Mouse (Mus musculus) embryo, embryonic 10 days (tissue): ENCODE measurements around the gene Smg9.

ENCODE experiments used
- DNase-seq: peaks from one replicate; pipeline ENCODE4 v3.0.0-alpha.2; 2015; ENCODE audit warnings: low spot score

The Smg9 gene

DNA sequence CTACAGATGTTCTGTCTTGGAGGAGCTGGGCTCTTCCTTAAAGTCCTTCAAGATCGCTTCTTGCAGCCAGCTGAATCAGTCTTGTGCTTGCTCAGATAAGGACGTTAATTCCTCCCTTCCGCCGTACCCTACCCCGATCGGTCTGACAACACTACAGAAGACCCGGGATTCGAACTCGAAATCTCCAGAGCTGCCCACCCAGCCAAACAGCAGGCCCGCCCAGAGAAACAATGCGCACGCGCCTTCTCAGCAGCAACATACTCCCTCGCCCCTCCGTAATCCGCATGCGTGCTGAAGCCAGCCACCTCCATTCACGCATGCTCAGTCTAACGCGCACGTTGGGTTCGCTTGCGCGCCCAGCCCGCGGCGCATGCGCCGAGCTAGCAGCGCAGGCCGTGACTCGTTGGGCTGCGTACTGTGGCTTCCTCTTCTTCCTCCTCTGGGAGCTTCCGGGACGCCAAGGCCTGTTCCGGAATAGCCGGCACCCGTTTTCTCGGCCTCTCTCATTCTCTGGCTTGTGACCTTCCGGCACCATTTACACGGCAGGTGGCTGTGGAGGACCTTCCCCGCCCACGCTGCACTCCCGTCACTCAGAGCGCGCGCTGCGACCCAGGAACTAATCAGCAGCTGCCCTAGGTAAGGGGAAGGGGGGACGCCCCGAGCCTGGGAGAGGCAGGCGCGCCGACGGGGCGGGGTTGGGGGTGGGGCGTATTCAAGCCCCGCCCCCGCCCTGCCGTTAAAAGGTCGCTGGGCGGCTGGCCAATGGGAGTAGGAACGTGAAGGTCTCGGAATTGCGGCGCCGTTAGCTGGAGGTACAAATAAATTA is at the start of gene Smg9:
TSS of gene Smg9 (plus strand) at position 364 of the 826 bp plus-strand sequence.
- DNase-seq, result peak; percentile 100

- no peak for DNase-seq
Observed at GRCm38 (mm10) chr7:24355646-24356045, 43.8 kb upstream of the Smg9 start.

DNA sequence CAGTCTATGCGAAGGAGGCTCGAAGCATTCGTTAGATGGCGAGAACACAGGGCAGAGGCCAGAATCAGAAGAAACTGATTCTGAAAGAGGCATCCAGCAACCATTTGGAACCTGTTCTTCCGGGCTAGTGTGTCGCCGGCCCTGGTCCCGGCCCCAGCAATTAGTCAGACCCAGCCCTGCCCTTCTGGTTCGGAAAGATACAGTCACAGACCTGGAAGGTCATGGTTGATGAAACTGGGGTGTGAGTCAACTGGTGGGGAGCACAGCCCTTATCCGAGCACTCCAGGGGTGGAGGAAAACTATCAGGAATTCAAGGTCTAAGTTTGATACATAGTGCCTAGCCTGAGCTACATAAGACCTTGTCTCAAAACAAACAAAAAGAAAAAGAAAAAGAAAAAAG is 43.3 kb upstream of the Smg9 start:
- no peak for DNase-seq

GRCm38 (mm10) chr7:24357899-24358298 is 41.5 kb upstream of the Smg9 start:
- DNase-seq, result no peak

DNA sequence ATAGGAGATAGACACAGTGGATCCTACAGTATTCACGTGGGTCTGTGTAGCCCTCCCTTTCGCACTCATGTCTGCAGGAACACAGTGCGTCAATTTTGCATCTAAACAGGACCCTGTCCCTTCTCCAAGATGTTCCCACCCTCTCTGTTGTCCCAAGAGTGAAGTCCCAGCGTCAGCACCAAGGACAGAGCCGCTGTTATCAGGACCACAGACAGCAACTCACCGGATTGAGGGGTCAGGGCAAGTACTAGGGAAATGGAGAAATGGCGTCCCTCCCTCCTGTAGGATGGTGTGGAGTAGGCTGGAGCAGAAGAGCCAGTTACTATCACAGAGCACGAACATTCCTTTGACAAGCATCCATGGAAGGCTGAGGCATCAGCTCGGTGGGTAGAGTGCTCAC is 40.1 kb upstream of the Smg9 start:
- DNase-seq, result peak; percentile 70

GRCm38 (mm10) chr7:24361001-24361400 is 38.4 kb upstream of the Smg9 start:
- DNase-seq, result no peak

DNA sequence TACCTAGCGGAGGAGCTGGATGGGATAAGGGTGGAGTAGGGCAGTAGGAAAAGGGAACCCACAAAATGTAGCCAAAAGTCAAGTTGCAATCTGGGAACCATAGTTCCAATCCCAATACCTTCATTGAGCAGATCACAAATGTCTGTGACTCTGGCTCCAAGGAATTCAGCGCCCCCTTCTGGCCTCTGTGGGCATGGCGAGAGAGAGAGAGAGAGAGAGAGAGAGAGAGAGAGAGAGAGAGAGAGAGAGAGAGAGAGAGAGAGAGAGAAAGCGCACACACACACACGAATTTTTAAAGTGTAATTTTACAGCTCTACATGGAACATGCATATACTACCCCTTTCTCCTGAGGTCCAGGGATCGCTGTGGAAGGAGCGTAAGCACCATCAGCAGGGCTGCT is 36.2 kb upstream of the Smg9 start:
- DNase-seq, result peak; percentile 32

- peak; percentile 82 for DNase-seq
Observed at GRCm38 (mm10) chr7:24364827-24365226, 34.6 kb upstream of the Smg9 start.

DNA sequence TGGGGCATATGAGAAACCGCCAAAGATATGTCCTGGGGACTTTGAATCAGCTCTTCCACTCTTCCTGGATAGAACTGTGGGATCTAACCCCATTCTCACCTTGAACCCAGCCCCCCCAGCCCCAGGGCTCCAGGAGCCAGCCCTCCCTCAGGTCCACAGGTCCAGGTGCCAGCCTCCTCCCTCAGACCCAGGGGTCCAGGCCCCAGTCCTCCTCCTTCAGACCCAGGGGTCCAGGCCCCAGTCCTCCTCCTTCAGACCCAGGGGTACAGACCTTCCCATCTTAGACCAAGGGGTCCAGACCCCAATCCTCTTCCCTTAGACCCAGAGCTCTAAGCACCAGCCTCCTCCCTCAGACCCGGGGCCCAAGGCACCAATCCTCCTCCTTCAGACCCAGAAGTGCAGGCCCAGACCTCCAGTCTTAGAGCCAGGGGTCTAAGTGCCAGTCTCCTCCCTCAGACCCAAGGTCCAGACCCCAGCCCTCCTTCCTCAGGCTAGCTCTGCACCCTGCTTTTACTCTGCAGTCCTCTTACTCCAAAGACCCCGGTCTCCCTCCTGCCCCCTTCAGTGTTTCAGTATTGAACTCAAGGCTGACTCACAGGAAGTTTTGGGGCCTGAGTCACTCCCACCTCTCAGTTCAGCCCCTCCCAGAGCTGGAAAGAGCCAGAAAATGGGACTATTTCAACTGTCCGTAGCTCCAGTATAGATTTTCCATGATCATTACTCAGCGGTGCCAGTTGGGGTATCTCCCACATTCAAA is 34.0 kb upstream of the Smg9 start:
- DNase-seq, result no peak

DNA sequence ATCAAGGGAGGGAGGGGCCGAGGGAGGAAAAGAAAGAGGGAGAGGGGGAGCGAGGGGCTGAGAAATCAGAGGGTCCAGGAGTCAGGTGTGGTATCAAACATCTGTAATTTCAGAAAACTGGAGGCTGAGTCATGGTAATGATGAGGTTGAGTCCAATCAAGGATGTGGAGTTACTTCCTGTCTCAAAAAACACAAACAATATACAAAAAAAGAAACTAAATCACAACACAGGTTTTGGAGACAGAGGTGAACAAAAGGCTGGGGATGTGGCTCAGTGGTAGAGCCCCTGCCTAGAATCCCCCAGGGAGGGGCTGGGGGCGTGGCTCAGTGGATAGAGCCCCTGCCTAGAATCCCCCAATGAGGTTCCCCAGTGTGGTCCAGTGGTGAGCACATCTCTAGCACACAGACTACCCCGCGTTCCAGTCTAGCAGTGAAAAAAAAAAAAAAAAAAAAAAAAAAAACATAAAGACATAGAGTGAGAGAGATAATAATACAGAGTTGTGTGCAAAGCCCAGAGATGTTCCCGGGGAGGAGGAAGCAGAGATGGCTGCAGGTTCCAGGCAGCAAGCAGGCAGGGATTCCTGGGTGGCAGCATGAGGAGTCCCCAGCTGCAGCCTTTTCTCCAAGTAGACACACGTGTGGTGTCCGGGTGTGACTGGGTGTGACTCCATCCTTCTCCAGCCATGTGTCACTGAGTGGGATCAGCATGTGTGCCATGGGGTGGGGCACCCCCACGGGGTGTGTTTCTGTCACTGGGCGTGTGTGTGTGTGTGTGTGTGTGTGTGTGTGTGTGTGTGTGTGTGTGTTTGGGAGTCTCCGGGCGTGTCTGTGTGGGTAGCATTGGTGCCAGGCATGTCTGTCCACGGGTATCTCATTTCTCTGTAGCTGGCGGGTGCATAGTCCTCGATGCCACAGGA is 32.4 kb upstream of the Smg9 start:
- DNase-seq, result no peak

DNA sequence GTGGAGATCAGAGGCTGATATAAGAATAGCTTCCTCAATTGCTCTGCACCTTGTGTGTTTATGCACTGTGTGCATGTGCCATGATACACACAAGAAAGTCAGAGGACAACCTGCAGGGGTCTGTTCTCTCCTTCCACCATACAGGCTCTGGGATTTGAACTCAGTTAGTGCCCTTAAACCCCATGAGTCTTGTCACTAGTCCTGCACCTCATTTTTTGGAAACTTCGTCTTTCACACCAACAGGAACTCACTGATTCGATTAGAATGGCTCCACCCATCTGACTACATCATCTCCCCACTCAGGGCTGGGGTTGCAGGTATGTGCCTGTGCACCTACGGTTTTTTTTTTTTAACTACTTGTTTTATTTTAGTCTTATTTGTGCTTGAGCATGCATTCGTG is 31.2 kb upstream of the Smg9 start:
- no peak for DNase-seq

DNA sequence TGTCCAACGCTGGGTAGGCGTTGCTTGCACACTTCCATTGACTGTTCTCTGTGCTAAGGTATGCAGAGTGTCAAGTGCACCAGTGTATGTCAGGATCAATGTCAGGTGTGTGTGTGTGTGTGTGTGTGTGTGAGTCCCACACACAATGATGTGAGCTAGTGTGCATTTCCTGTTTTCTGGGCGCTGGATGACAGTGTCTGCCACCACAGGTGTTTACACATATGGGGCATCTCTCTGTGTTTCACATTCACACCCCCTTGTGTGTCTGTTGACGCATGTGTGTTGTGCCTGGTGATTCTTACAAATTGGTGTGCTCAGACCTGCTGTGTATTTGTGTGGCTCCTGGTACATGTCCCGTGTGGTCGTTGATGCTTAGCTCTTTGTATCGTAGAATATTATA is 30.5 kb upstream of the Smg9 start:
- DNase-seq, result no peak

DNA sequence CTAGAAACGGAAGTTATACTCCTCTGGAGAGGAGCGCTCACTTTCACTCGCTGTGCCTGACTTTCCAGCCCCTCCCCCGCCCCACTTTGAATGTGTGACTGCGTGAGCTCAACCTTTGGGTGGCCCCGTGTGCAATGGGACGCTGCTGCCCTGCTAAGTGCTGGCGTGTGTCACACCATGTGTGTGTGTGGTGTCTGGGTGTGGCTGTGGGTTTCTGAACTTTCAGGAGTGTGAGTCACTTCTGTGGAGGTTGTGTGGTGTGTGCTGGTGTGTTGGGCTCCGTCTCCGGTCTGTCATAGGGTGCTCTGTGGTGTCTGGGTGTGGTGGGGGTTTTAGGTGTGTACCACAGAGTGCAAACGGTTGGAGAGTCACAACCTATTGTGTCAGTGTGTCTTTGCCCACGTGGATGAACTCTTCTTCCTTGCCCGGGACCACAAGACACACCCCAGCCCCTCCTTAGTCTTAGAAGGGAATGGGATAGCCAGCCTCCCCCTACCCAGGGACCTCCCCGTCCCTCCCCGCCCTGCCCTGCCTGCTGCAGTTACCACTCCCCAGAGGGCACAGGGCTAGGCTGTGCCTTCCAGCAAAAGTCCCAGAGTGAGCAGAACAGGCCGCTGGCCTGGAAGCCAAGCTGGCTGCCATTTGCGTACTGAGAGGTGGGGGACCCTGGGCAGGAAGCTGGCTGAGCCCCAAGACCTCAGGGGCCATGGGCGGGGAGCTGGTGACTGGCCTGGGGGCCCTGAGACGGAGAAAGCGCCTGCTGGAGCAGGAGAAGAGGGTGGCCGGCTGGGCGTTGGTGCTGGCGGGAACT is 29.5 kb upstream of the Smg9 start, which contains the start of gene Kcnn4:
TSS of gene Kcnn4 (plus strand) at position 533 of the 811 bp plus-strand sequence.
- no peak for DNase-seq

- no peak for DNase-seq
Observed at GRCm38 (mm10) chr7:24371012-24371808, 28.2 kb upstream of the Smg9 start.

GRCm38 (mm10) chr7:24371809-24372145 is 27.6 kb upstream of the Smg9 start:
- no peak for DNase-seq

DNA sequence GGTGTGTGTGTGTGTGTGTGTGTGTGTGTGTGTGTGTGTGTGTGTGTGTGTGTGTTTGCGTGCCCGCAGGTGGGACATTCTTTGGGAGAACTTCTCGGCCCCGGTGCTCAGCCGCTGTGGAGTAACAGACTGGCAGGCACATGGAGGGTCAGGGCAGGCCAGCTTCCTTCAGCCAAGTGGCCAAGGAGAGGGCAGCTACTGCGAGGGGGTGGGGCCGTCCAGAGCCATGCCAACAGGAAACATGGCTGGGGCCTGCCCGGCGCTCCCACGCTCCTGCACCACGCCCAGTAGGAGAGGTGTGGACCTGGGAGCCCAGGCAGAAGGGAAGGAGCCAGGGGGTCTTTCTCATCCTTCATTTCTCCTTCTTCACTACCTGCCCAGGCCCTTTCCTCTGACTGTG is 27.1 kb upstream of the Smg9 start:
- no peak for DNase-seq

DNA sequence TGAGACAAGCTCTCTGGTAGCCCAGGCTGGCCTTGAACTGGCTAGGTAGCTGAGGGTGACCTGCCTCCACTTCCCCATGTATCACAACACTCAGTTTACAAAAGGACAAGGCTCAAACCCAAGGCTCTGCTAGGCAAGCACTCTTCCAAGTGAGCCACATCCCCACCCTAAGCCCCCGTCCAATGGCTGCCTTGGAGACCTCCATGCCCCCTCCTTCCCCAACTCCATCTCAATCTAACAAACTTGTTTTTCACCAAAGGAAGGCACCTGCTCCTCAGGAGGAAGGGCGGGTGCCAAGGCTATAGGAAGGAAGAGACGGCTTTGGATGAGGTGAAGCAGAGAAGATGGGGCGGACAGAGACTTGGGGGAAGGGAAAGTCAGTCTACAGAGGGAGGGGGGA is 26.6 kb upstream of the Smg9 start:
- DNase-seq, result no peak

GRCm38 (mm10) chr7:24373538-24374379 is 25.7 kb upstream of the Smg9 start:
- DNase-seq, result no peak

DNA sequence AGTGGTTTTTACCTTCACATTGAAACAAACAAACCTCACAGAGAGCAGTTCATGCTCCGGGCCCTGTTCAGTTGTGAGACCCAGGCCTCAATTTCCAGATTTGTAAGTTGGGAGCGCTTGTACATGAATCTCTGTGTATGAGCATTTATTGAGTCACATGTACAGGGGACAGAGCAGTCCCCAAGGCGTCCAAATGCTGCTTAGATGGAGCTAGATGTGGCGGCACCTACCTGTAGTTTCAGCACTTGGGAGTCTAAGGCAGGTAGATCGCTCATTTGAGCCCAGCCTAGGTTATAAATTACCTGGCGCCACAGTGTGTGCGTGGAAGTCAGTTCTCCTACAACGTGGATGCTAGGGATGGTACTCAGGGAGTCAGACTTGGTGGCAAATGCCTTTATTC is 23.0 kb upstream of the Smg9 start:
- no peak for DNase-seq
